Mouse (Mus musculus): ENCODE data around the gene S1pr4. TPM values are rescaled to one million over a fixed set of nuclear protein-coding genes. Genes with fewer than 3 reads are reported as not detected.
A peak's percentile ranks its signal among the peaks of the same experiment; 100 is the strongest.

The S1pr4 gene
- polyA plus RNA-seq (2012; ENCODE audit: insufficient read depth, insufficient read length, missing spikeins): 0.46 TPM in 1 of 2 replicates, not detected in the other

- TF ChIP-seq CTCF (IDR thresholded peaks at IDR 0.05; ENCODE audit: low read depth, low read length) (no peak), POLR2A (IDR thresholded peaks at IDR 0.05; ENCODE audit: borderline replicate concordance, low read depth, low read length) (no peak)
- peaks cover 10% of the 10 kb centered on the region for H3K4me1 ChIP-seq (ENCODE audit: control insufficient read depth, insufficient read depth, low read length)
- no peak within 1 kb of the TSS for H3K4me3 ChIP-seq (ENCODE audit: insufficient read depth, low read length)
- H3K27ac ChIP-seq (ENCODE audit: insufficient read depth, low read depth, low read length): no peak within 1 kb of the TSS
Observed at GRCm38 (mm10) chr10:81500032-81500431, at the start of gene S1pr4. Gene S1pr4 (minus strand): TSS chr10:81500132.

DNA sequence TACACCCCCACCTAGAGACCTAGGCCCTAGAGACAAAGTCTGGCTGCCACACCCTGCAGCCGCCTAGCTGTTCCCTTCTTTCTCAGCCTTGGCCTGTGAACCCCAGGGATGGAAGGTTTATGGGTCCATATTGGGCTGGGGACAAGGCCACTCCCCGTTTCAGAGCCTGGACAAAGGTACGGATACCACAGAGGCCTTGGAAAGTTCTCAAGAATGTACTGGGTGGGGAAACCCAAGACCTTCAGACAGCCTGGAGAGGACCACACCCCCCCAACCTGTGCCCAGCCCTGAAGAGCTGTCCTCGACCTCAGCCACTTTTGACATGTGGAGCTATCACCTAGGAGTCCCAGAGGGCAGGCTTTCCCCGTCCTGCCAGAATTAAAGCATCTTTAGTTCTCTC, 49.0 kb upstream of the S1pr4 start:
- TF ChIP-seq POLR2A (IDR thresholded peaks at IDR 0.05; ENCODE audit: borderline replicate concordance, low read depth, low read length): no peak
- TF ChIP-seq CTCF (IDR thresholded peaks at IDR 0.05; ENCODE audit: low read depth, low read length): no peak
- no peaks in the 10 kb centered on the region for H3K4me1 ChIP-seq (ENCODE audit: control insufficient read depth, insufficient read depth, low read length)
- no peak overlapping the region for H3K4me3 ChIP-seq (ENCODE audit: insufficient read depth, low read length)
- no peak overlapping the region for H3K27ac ChIP-seq (ENCODE audit: insufficient read depth, low read depth, low read length)

- TF ChIP-seq POLR2A (IDR thresholded peaks at IDR 0.05; ENCODE audit: borderline replicate concordance, low read depth, low read length) (no peak), CTCF (IDR thresholded peaks at IDR 0.05; ENCODE audit: low read depth, low read length) (no peak)
- no peak overlapping the region for H3K27ac ChIP-seq (ENCODE audit: insufficient read depth, low read depth, low read length)
Observed at GRCm38 (mm10) chr10:81546788-81547571, 47.0 kb upstream of the S1pr4 start.

GRCm38 (mm10) chr10:81546332-81546731, 46.4 kb upstream of the S1pr4 start:
- no peak overlapping the region for H3K4me3 ChIP-seq (ENCODE audit: insufficient read depth, low read length)
- no peak overlapping the region for H3K27ac ChIP-seq (ENCODE audit: insufficient read depth, low read depth, low read length)
- peaks cover 18% of the 10 kb centered on the region for H3K4me1 ChIP-seq (ENCODE audit: control insufficient read depth, insufficient read depth, low read length)
- TF ChIP-seq POLR2A (IDR thresholded peaks at IDR 0.05; ENCODE audit: borderline replicate concordance, low read depth, low read length) (no peak), CTCF (IDR thresholded peaks at IDR 0.05; ENCODE audit: low read depth, low read length) (no peak)

More at GRCm38 (mm10) chr10:81546788-81547571, 47.0 kb upstream of the S1pr4 start:
- H3K4me1 ChIP-seq (ENCODE audit: control insufficient read depth, insufficient read depth, low read length): peaks cover 17% of the 10 kb centered on the region
- H3K4me3 ChIP-seq (ENCODE audit: insufficient read depth, low read length): no peak overlapping the region

DNA sequence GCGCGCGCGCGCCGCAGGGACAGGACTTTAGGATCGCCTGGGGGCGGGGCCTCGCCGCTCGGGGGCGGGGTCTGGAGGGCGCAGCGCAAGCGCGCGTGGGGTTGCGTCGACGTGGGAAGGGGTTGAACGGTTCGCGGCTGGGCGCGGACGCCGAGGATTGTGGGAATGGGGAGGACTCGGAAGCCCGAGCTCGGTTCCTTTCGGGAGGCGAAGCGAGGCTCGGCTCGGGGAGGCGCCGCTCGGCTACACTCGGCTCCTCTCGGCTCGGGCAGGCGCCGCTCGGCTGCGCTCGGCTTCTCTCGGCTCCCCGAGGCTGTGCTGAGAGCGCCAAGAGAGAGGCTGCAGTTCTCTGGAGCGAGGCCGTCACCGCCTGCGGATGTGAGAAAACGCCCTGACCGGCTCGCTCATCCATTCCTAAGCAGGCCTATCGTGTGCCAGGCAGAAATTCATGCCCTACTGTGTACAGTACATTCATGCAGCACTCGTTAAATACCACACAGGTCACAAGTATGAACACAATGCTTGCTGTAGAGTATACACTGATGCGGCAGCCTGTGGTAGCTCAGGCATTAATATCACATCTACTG, 45.3 kb upstream of the S1pr4 start, which contains the start of gene Gna11:
Gene Gna11 (minus strand): TSS at position 30 of the 587 bp plus-strand sequence.
- TF ChIP-seq POLR2A (IDR thresholded peaks at IDR 0.05; ENCODE audit: borderline replicate concordance, low read depth, low read length) (no peak), CTCF (IDR thresholded peaks at IDR 0.05; ENCODE audit: low read depth, low read length) (no peak)
- Histone ChIP-seq H3K4me1 (ENCODE audit: control insufficient read depth, insufficient read depth, low read length) (peaks cover 18% of the 10 kb centered on the region), H3K4me3 (ENCODE audit: insufficient read depth, low read length) (peak within 1 kb of the TSS; percentile 98), H3K27ac (ENCODE audit: insufficient read depth, low read depth, low read length) (peak within 1 kb of the TSS; percentile 48)

- no peak for TF ChIP-seq CTCF (IDR thresholded peaks at IDR 0.05; ENCODE audit: low read depth, low read length)
- TF ChIP-seq POLR2A (IDR thresholded peaks at IDR 0.05; ENCODE audit: borderline replicate concordance, low read depth, low read length): no peak
- H3K4me1 ChIP-seq (ENCODE audit: control insufficient read depth, insufficient read depth, low read length): peaks cover 18% of the 10 kb centered on the region
- H3K4me3 ChIP-seq (ENCODE audit: insufficient read depth, low read length): peak overlapping the region; percentile 98
- peak overlapping the region; percentile 26; the same call in 1 of the 2 replicates for H3K27ac ChIP-seq (ENCODE audit: insufficient read depth, low read depth, low read length)
Observed at GRCm38 (mm10) chr10:81544296-81545160, 44.6 kb upstream of the S1pr4 start.

DNA sequence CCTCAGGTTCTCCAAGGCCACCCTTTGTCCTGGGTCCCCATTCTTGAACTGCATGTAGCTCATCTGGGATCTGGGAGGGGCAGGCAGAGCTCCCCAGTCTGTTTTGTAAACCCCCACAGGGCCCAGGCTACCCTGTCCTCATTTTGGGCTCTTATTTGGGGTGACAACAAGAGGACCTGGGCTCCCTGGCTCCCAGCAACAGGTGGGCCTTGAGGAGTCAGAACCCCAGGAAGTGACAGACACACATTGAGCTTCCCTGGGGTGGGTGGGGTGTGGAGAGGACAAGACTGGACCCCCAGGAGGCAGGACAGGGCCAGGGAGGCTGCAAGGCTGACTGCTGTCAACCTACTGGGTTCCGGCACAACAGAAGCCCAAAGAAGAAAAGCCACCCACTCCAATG, 43.7 kb upstream of the S1pr4 start:
- Histone ChIP-seq H3K4me1 (ENCODE audit: control insufficient read depth, insufficient read depth, low read length) (peaks cover 18% of the 10 kb centered on the region), H3K4me3 (ENCODE audit: insufficient read depth, low read length) (peak overlapping the region; percentile 98), H3K27ac (ENCODE audit: insufficient read depth, low read depth, low read length) (no peak overlapping the region)
- TF ChIP-seq POLR2A (IDR thresholded peaks at IDR 0.05; ENCODE audit: borderline replicate concordance, low read depth, low read length) (no peak), CTCF (IDR thresholded peaks at IDR 0.05; ENCODE audit: low read depth, low read length) (no peak)

GRCm38 (mm10) chr10:81542727-81543460, 43.0 kb upstream of the S1pr4 start:
- Histone ChIP-seq H3K27ac (ENCODE audit: insufficient read depth, low read depth, low read length) (no peak overlapping the region), H3K4me3 (ENCODE audit: insufficient read depth, low read length) (peak overlapping the region; percentile 98; the same call in 1 of the 2 replicates), H3K4me1 (ENCODE audit: control insufficient read depth, insufficient read depth, low read length) (peaks cover 18% of the 10 kb centered on the region)
- TF ChIP-seq POLR2A (IDR thresholded peaks at IDR 0.05; ENCODE audit: borderline replicate concordance, low read depth, low read length) (no peak), CTCF (IDR thresholded peaks at IDR 0.05; ENCODE audit: low read depth, low read length) (no peak)

GRCm38 (mm10) chr10:81541803-81542202, 41.9 kb upstream of the S1pr4 start:
- TF ChIP-seq CTCF (IDR thresholded peaks at IDR 0.05; ENCODE audit: low read depth, low read length) (no peak), POLR2A (IDR thresholded peaks at IDR 0.05; ENCODE audit: borderline replicate concordance, low read depth, low read length) (no peak)
- H3K4me1 ChIP-seq (ENCODE audit: control insufficient read depth, insufficient read depth, low read length): peaks cover 18% of the 10 kb centered on the region
- H3K4me3 ChIP-seq (ENCODE audit: insufficient read depth, low read length): no peak overlapping the region
- no peak overlapping the region for H3K27ac ChIP-seq (ENCODE audit: insufficient read depth, low read depth, low read length)

Measured in bone marrow macrophage, adult 2 months (primary cell).